Mouse (Mus musculus) myocyte (in vitro differentiated cells): Measurements from ENCODE around the gene Nrl.
A peak's percentile ranks its signal among the peaks of the same experiment; 100 is the strongest.

Experiments
- CEBPB ChIP-seq: IDR thresholded peaks from 2 replicates; pipeline ENCODE4 v1.6.1; 2011; ENCODE audit warnings: mild to moderate bottlenecking, moderate library complexity; ENCODE audit not compliant: poor library complexity, insufficient read depth, severe bottlenecking
- E2F4 ChIP-seq: IDR thresholded peaks from one replicate; pipeline ENCODE4 v1.6.1; 2011; ENCODE audit warnings: mild to moderate bottlenecking, control low read depth, moderate library complexity; ENCODE audit not compliant: insufficient read depth
- MAX ChIP-seq: IDR thresholded peaks from one replicate; pipeline ENCODE4 v1.6.1; 2011; ENCODE audit warnings: low read depth, mild to moderate bottlenecking, control low read depth
- MYOG ChIP-seq, 3 experiments: IDR thresholded peaks; one replicate each; pipeline ENCODE4 v1.6.1; 2011; ENCODE audit warnings: control low read depth in 2 of 3, low read depth in 2 of 3, mild to moderate bottlenecking in 2 of 3; ENCODE audit not compliant: insufficient read length in 2 of 3, control insufficient read depth in 1 of 3, insufficient read depth in 1 of 3
- POLR2A ChIP-seq: IDR thresholded peaks from one replicate; pipeline ENCODE4 v1.6.1; 2011; ENCODE audit warnings: low read depth, mild to moderate bottlenecking, control low read depth, moderate library complexity; ENCODE audit not compliant: insufficient read length
- REST ChIP-seq: IDR thresholded peaks from one replicate; pipeline ENCODE4 v1.6.1; 2011; ENCODE audit warnings: mild to moderate bottlenecking, control low read depth, moderate library complexity; ENCODE audit not compliant: insufficient read depth, insufficient read length
- TCF12 ChIP-seq: IDR thresholded peaks from one replicate; pipeline ENCODE4 v1.6.1; 2011; ENCODE audit warnings: mild to moderate bottlenecking, control low read depth; ENCODE audit not compliant: poor library complexity, insufficient read depth, severe bottlenecking
- TCF3 ChIP-seq: IDR thresholded peaks from one replicate; pipeline ENCODE4 v1.6.1; 2011; ENCODE audit warnings: low read depth, control low read depth; ENCODE audit not compliant: insufficient read length
- USF1 ChIP-seq: IDR thresholded peaks from one replicate; pipeline ENCODE4 v1.6.1; 2011; ENCODE audit warnings: low read depth, mild to moderate bottlenecking, control low read depth, moderate library complexity

DNA sequence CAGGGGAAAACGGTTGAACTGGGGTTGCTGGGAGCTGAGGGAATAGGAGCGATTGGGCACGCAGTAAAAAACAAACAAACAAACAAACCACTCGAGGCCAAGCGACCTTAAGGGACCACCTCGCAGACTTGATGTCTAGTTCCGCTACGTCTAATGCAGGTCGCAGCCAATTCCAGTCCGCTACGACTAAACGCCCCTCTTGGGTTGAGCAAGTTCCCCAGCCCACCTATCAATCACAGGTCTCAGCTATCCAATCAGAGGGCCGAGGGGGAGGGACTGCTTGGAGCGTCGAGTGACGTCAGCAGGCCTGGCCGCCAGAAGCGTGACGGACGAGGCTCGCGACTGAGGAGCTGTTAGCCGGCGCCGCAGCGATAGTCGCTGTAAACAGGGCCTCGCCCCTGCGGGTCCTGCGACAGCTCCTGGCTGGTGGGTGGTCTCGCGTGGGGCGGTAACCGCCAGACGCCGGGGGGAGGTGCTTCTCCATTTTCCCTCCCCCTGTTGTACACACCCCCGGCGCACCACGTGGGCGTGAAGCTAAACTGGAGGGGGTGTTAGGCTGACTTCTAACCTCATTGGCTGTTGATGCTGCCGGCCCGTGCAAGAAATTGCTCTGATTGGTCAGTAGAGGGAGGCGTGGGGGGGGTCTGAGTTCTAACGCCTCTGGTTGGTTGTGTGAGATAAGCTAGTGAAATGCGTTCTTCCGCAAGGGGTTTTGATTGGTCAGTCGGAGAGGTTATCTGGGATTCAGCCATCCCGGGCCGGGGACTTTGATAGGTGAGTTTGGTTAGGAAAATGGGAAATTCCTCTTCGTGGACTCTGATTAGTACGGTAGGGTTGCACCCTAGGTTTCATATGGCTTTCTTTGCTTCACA is 35.7 kb upstream of the Nrl start, which contains the start of gene A730061H03Rik:
- TF ChIP-seq E2F4 (no peak), POLR2A (peak; percentile 50), MAX (peak; percentile 8), USF1 (peak; percentile 93), CEBPB (peak; percentile 49; the same call in 1 of the 2 replicates), TCF3 (no peak), REST (no peak), MYOG (IDR thresholded peaks at IDR 0.05; ENCODE audit: control insufficient read depth in 1 of 3, insufficient read depth in 1 of 3, insufficient read length in 2 of 3, low read depth in 2 of 3) (no peak), TCF12 (no peak)
